Mouse (Mus musculus) mouse embryonic stem cell (cell line): ENCODE measurements around the gene Pla1a.

Experiments
- in situ Hi-C, 2 experiments: fragments of 300-500 bp; cut with MboI; formaldehyde crosslinking; loops; 1 replicate in 1 of 2; 3 replicates in 1 of 2; pipeline ENCODE4 v1.14.3; 2019 to 2020; ENCODE audit warnings: low sequenced_read_pairs in 2 of 2, low pct_unique_long_range_greater_than_20kb in 1 of 2, mixed read lengths in 1 of 2; ENCODE audit not compliant: unreplicated experiment in 1 of 2

Gene Pla1a

DNA sequence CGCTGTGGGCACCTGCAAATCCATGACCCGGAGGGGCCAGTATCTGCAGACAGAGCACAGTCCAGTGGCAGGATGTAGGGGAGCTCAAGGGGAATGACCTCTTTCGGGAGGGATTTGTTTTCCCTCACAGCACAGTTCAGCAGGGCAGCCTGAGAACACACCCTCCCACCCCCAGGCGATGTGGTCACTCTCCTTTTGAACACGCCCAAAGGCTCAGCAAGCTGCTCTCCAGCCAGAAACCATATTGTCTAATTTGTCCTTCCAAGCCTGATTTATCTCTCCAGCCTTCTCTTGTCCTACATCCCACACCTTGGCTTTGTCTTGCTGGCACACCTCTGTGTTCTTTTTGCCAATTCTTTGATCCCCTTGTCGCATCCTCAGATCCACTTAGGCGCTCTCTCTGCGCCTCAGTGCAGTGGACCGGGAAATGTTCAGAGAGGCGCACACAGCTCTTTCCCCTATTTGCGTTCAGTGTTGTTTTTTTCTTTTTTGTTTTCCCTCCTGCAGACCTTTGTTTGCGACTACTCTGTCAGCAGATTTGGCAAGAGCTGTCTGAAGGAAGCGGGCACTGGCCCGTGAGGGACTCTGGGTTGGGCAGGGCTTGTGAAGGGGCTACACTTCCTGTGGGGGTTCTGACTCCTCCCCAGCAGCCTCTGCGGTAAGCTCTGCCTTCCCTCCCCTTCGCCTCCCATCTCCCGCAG, 33.3 kb downstream of the Pla1a start:
- in situ Hi-C loops = no loop called here

- in situ Hi-C loops = no loop called here
These were observed 33.9 kb downstream of the Pla1a start for GRCm38 (mm10) chr16:38399076-38399475.

DNA sequence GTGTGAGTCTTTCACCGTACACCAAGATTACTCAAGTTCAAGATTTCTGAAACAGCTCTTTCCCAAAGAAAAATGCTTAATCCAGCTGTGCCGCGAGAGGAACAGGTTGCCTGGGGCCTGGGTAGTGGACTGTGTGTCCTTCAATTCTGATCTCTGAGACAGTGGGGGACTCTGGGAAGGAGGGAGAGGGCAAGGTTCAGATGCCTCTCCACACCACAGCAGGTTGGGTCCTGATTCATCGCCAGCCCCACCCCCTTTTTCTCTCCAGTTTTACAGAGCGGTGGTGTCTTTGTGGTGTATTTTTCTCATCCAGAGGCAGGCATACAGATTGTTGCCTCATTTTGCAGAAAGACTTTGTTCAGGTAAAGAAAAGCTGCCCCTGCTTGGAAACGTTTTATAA, 34.7 kb downstream of the Pla1a start:
- in situ Hi-C loops = no loop called here

- in situ Hi-C loops = no loop called here
These were observed 36.8 kb downstream of the Pla1a start for GRCm38 (mm10) chr16:38396155-38396554.

DNA sequence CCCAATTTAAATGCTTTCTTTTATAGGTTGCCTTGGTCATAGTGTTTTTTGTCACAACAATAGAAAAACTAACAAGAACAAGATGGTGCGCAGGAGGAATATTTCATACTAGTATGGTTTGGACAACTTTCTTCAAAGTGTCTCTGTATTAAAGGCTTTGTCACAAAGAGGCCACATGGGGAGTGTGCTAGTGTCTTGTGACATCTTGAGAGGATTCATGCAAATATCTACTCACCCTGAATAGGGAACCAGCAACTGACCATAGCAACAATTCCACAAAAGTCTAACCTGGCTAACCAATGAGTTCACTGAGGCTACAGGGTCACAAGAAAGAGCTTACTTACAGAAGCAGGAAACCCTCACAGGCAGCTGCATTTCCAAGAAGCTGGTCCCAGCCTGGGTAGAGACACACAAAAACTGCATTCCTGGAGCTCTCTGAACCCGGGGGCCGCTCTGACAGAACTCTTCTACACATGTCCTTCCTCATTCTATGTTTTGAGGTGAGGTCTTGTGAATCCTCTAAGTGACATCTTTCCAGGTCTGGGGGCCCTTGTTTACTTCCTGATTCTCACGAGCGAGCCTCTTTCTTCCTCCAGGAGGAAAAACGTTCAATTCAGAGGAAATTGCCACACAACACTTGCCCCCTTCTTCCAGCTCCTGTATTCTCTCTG, 37.8 kb downstream of the Pla1a start:
- in situ Hi-C loops = no loop called here

DNA sequence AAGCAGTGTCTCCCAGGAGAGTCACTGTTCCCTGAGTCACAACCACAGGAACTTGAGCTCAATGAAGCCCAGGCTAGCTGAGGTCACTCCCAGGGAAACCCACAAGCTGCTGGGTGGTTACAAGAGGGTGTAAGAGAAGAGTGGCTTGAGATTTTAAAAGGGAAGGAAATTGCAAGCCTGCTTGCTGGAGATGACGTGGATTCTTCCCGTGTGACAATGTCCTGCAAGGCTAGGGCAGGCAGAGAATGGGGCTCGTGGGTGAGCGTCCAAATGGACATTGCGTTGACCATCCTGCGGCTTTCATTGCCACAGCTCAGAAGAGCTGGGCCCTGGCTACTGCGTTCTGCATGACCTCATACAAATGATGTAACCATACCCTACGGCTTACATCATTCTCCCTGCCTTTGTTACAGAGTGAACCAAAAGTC, 38.7 kb downstream of the Pla1a start:
- in situ Hi-C loops = no loop called here

DNA sequence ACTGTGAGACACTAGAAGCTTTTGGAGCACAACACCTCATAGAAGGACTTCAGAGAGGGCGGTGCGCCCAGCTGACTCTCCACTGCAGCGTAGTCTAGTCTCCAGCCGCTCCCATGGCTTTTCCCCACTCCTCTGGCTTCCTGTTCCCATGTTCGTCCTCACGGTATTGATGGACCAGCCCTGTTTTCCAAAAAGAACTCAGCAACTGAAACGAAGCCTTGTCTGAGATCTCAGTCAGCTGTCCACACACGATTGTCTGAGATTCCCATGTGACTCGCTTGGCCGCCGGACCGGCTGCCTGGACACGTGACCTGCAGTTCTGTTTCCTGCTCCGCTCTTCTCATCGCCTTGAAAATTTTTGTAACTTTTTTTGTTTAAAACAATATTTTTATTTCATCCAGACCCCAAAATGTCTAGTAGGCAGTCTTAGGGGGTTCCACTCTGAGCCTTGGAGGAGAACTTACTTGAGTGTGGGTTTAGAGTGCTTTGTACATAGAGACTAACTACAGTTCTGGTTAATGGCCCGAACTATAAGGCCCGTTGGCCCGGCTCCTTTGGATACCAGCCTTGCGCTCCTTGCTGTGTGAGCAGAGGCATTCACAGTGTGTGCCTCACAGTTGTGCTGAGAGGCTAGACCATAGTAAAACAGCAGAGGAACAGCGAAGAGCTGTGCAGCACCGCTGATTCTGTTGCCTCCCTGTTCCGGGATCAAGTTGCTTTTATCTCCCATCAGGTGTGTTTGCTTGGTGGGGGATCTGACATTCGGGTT, 40.6 kb downstream of the Pla1a start:
- in situ Hi-C loops = no loop called here

DNA sequence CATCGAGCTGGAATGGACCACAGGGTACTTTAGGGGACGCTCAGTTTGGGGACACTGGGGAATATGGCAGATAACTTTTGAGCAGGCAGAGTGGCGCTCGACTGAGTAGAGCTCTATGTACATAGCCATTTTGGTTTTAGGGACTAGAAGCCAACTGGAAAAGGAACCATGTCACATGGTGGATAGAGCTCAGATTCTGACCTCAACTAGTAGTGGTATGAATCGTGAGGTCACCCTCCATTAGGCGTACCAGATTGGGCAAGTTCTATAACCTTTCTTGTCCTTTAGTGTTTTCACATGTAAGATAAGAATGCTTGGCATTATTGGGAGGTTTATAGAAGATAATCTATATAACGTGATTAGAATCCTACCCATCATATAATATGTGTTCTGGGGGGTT, 42.6 kb downstream of the Pla1a start:
- in situ Hi-C loops = no loop called here

DNA sequence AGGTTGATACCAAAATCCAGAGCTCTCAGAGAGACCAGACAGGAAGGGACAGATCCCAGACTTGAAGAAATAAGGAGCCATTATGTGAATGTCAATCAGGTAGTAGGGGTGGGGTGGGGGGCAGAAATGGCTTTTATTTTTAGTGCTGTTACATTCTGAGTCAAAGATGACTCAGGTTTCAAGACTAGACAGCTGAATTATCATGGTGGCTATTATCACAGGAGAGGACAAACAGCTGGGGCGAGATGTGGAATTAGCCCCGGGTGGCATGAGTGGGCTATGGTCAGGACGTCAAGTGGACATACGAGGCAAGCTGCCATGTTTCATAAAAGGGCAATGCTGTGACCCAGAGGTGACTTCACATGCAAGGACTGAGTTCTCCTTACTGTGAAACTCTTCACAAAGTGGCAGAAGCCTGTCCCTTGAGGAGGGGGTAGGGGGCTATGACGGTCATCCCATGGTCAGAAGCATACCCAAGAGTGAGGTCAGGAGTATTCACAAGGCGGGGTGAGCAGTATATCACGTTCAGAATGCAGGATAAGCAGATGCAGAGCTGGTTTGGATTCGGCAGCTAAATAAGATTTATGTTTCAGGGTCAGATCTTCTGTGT, 43.6 kb downstream of the Pla1a start:
- in situ Hi-C loops = no loop called here

DNA sequence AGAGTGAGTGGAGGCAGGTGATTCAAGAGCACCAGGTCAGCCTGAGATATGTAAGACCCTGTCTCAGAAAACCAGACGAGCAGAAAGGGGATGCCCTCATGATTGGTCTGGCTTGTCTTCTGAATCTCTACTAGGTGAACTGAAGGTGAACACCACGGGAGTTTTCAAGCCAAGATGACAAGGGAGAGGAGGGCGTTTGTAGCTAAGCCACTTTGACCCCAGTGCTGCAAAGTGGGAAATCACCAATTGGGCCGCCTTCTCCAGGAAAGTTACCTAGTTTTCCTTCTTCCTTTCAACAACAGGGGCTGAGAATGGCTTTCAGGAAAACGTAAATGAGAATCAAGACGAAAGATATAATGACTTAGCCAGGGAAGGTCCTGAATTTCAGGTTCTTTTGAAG, 44.2 kb downstream of the Pla1a start:
- in situ Hi-C loops = no loop called here

- in situ Hi-C loops = no loop called here
These were observed 45.6 kb downstream of the Pla1a start for GRCm38 (mm10) chr16:38387389-38387788.

GRCm38 (mm10) chr16:38385700-38386099, 47.2 kb downstream of the Pla1a start:
- in situ Hi-C loops = no loop called here

- in situ Hi-C loops = no loop called here
These were observed 47.7 kb downstream of the Pla1a start for GRCm38 (mm10) chr16:38385184-38385634.

DNA sequence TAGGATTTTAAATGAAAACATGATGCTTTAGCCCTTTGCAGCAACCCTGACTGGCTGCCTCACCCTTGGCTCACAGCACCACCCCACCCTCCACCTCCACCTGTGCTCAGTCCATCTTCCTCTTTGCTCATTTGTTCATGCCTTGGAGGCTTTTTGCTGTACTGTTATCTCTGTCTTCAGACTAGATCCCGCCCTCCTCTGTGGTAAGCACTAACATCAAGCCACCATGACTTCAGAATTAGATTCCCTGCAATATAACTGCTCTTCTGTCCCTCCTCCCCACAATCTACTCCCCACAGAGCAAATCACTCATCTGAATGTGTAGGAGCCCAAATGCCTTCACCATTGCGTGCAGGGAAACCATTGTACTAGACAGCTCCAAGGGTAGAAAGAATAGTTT, 49.3 kb downstream of the Pla1a start:
- in situ Hi-C loops = no loop called here

DNA sequence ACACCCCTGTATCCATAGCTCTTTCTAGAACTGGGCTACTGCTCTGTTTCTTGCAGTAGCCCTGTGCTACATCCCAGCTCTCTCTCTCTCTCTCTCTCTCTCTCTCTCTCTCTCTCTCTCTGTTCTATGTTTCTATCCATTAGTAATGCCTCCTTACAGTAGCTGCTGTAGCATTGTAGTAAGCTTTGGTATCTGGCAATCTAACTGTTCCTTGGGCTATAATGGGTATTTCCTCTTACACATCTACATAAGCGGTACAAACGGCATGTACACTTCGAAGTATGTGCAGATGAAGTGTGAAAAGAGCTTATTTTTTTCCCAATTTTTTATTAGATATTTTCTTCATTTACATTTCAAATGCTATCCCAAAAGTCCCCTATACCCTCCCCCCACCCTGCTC, 53.0 kb downstream of the Pla1a start:
- in situ Hi-C loops = no loop called here

DNA sequence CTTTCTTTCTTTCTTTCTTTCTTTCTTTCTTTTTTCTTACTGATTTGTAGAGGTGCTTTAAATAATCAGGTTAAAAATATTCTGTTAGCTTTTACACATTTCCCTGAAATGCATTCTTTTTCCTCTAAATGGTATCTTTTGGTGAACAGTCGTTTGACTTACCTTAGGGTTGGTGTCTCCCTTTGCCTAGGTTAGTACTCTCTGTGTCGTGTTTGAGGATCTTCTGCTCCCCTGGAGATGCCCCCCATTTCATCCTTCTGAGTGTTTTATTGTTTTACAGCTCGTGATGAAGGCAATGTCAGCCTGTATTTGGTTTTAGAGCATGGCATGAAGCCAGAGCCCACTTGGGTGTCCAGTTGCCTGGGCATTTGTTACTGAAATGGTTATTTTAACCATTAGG, 53.5 kb downstream of the Pla1a start:
- in situ Hi-C loops = no loop called here

DNA sequence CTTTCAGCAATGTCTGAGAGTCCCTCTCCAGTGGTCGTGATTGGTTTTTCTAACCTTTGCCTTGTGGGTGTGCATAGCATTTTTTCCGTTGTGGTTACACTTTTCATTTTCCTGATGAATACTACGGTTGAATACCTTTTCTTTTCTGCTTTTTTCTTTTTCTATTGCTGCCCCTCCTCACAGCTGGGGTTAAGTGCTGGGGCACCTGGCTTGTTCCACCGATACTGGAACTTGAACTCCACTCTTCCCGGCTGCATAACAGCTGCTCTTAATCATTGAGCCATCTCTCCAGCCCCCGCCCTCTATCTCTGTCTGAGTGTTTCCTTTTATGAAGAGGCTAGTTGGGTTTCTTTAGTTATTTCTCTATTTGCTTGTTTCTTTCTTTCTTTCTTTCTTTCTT, 53.9 kb downstream of the Pla1a start:
- in situ Hi-C loops = no loop called here

DNA sequence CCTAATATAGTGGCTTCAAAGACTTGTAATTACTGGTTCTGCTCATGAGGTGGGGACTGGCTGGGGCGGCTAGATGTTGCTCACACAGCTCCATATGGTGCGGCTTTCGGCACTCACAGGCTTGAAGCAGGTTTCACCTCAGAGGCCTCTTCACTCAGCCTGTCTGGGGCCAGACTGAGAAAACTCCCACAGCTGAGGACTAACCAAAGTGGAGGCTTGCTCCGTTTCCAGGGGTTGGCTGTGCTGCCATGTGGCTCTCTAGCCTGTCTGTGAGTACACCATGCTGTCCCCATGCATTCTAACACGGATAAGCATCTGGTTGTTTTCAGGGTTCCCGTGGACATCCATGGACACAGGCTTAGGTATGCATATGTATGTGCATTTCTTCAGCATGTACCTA, 54.4 kb downstream of the Pla1a start:
- in situ Hi-C loops = no loop called here

GRCm38 (mm10) chr16:38377546-38377945, 55.4 kb downstream of the Pla1a start:
- in situ Hi-C loops = no loop called here
